Mouse (Mus musculus) G1E (cell line): ENCODE measurements at regions not wholly inside any gene's neighbourhood (a gene's known extent, or its start where the extent isn't known, plus 50 kb on each side); places are given as distances from the start of the nearest gene placed in this dataset.

ENCODE experiments used
- CTCF ChIP-seq: IDR thresholded peaks from 2 replicates; pipeline ENCODE4 v1.5.1; 2012; ENCODE audit warnings: low read depth, low read length, inconsistent platforms, mixed read lengths
- GATA1 ChIP-seq: IDR thresholded peaks from 2 replicates; pipeline ENCODE4 v1.6.1; 2012; ENCODE audit warnings: borderline replicate concordance, low read length, inconsistent platforms, mixed read lengths
- GATA2 ChIP-seq: IDR thresholded peaks from 2 replicates; pipeline ENCODE4 v1.6.1; 2012; ENCODE audit warnings: low read depth, low read length, inconsistent platforms, borderline replicate concordance
- POLR2AphosphoS5 ChIP-seq: IDR thresholded peaks from 2 replicates; pipeline ENCODE4 v1.6.1; 2012; ENCODE audit warnings: low read depth, low read length, inconsistent platforms; ENCODE audit not compliant: insufficient replicate concordance
- TAL1 ChIP-seq: conservative IDR thresholded peaks from 2 replicates; pipeline ENCODE4 v1.6.1; 2012; ENCODE audit warnings: low read depth, low read length, inconsistent platforms, mixed read lengths

DNA sequence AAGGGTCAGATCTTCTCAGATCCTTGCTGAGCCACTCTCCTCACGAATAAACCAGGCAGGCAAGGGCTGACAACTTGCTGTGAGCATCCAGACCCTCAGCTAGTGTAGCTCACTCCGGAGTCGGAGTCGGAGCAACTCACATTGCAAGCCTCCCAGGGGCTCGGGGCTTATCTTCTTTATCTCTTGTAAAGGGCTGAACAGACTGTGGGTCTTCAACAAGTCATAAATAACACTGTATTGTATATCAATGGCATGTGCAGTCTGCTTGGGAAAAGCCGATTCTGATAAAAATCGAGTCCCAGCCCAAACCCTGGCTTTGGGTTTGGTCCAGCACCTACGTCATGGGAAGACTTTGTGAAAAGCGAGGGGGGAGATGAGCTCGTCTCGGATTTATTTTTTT is 125.8 kb upstream of the Tbx3 start:
- TF ChIP-seq CTCF (no peak), GATA1 (no peak), TAL1 (no peak), POLR2AphosphoS5 (no peak), GATA2 (no peak)
